Mouse (Mus musculus) olfactory bulb, adult 2 months (tissue): ENCODE measurements around the gene Rab28.

Experiments used
- CTCF ChIP-seq: fragments of 200-500 bp; IDR thresholded peaks from 2 replicates; pipeline ENCODE4 v1.5.1; 2012; ENCODE audit warnings: low read depth, mild to moderate bottlenecking, low read length, moderate library complexity; ENCODE audit not compliant: insufficient read depth
- POLR2A ChIP-seq: fragments of 200-500 bp; IDR thresholded peaks from 2 replicates; pipeline ENCODE4 v1.6.1; 2012; ENCODE audit warnings: mild to moderate bottlenecking, low read depth, low read length, moderate library complexity; ENCODE audit not compliant: insufficient read depth

DNA sequence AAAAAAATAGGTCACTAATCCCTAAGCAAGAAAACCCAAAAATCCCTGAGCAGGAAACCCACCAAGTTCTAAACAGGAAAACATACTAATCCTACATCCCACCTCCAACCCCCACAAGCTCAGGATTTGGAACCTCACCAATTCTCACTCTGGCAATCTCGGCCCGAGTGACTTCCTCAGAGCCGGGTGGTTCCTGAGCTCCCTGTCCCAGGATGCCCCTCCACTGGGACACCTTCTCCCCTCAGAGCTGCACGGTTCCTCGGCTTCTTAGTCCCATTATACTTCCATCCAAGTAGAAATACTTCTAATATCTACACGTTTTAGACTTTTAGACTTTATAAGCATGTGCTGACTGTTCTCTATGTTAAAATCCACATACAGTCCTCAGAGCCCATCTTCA, 41.9 kb downstream of the Rab28 start:
- TF ChIP-seq POLR2A, result no peak
- TF ChIP-seq CTCF, result no peak
